Mouse (Mus musculus) hindbrain, embryonic 15.5 days (tissue): ENCODE results near the gene Ear1. TPM values are rescaled to one million over a fixed set of nuclear protein-coding genes. Genes with fewer than 3 reads are reported as not detected.
A peak's percentile ranks its signal among the peaks of the same experiment; 100 is the strongest.
"Not testable (repeated sequence)": the region's sequence is repeated elsewhere in the genome, so short reads cannot be mapped to it uniquely, and the experiment has no call there.

ENCODE experiments used
- ATAC-seq: fragments of 200-750 bp; cut with Nextera tagmentation; 2 replicates; pipeline ENCODE4 v1.8.0; 2017; ENCODE audit warnings: low read depth, moderate number of reproducible peaks, moderate TSS enrichment; ENCODE audit not compliant: low FRiP score
- H3K27ac ChIP-seq: fragments of 300-500 bp; sonication (generic); replicated peaks from 2 replicates; pipeline ENCODE4 v1.5.1; 2015; ENCODE audit warnings: mild to moderate bottlenecking, inconsistent platforms
- H3K27me3 ChIP-seq: fragments of 300-500 bp; sonication (generic); 2 replicates; pipeline ENCODE4 v1.6.1; 2015; ENCODE audit warnings: control low read depth, inconsistent platforms
- H3K36me3 ChIP-seq: fragments of 300-500 bp; sonication (generic); 2 replicates; pipeline ENCODE4 v1.6.1; 2015; ENCODE audit warnings: control low read depth, inconsistent platforms
- H3K4me1 ChIP-seq: fragments of 300-500 bp; sonication (generic); replicated peaks from 2 replicates; pipeline ENCODE4 v1.6.1; 2015; ENCODE audit warnings: control low read depth, inconsistent platforms
- H3K4me2 ChIP-seq: fragments of 300-500 bp; sonication (generic); 2 replicates; pipeline ENCODE4 v1.6.1; 2015; ENCODE audit warnings: moderate library complexity, mild to moderate bottlenecking, inconsistent platforms
- H3K4me3 ChIP-seq: fragments of 300-500 bp; sonication (generic); 2 replicates; pipeline ENCODE4 v1.5.1; 2015; ENCODE audit warnings: mild to moderate bottlenecking, inconsistent platforms
- H3K9ac ChIP-seq: fragments of 300-500 bp; sonication (generic); 2 replicates; pipeline ENCODE4 v1.6.1; 2015; ENCODE audit warnings: inconsistent platforms
- H3K9me3 ChIP-seq: fragments of 300-500 bp; sonication (generic); 2 replicates; pipeline ENCODE4 v1.6.1; 2016; ENCODE audit warnings: control low read depth, inconsistent platforms
- WGBS: fragments of 180-500 bp; shearing (Covaris S2); methylation state at CpG from one replicate; pipeline ENCODE4 v1.1.7; 2015; 5-methylcytosine and 5-hydroxymethylcytosine counted together
- polyA plus RNA-seq: library from polyadenylated mRNA; unstranded; fragments of >200 nt; fragmentation: Nextera tagmentation; extraction: Ambion mirVana; gene quantifications from 2 replicates; pipeline ENCODE4 v1.2.1, GENCODE M21; 2015

The Ear1 gene
- polyA plus RNA-seq = not detected in 2 replicates

- not testable (repeated sequence) for H3K4me2 ChIP-seq, ATAC-seq
- 89% methylated on average over 3 of the region's 3 CpGs for WGBS
These were observed at the start of gene Ear1 for GRCm38 (mm10) chr14:43875417-43875816. Gene Ear1, minus strand, starts transcription at chr14:43875517.

GRCm38 (mm10) chr14:43924688-43925403, 49.5 kb upstream of the Ear1 start, which contains the start of gene Gm8113:
Gene Gm8113, plus strand, starts transcription at chr14:43925390.
- Histone ChIP-seq H3K4me2 (peak within 1 kb of the TSS; percentile 54), H3K9ac (peak within 1 kb of the TSS; percentile 41), H3K4me3 (peak within 1 kb of the TSS; percentile 53), H3K27ac (peak within 1 kb of the TSS; percentile 84)
- H3K27me3 ChIP-seq, H3K4me1 ChIP-seq, H3K9me3 ChIP-seq, H3K36me3 ChIP-seq: not testable (repeated sequence)
- WGBS = 11% methylated on average over 10 of the region's 10 CpGs
- peak; percentile 97 for ATAC-seq

More at GRCm38 (mm10) chr14:43875417-43875816, at the start of gene Ear1:
- not testable (repeated sequence) for H3K27me3 ChIP-seq, H3K9me3 ChIP-seq, H3K9ac ChIP-seq, H3K4me3 ChIP-seq, H3K4me1 ChIP-seq, H3K27ac ChIP-seq, H3K36me3 ChIP-seq

GRCm38 (mm10) chr14:43923459-43923858, 48.1 kb upstream of the Ear1 start, which contains the start of gene Ear10:
Gene Ear10, minus strand, starts transcription at chr14:43923559.
- H3K9me3 ChIP-seq, H3K27ac ChIP-seq, ATAC-seq, H3K4me3 ChIP-seq, H3K4me2 ChIP-seq, H3K4me1 ChIP-seq, H3K27me3 ChIP-seq, H3K36me3 ChIP-seq, H3K9ac ChIP-seq: not testable (repeated sequence)
- WGBS = 90% methylated on average over 3 of the region's 3 CpGs

GRCm38 (mm10) chr14:43918214-43918613, 42.9 kb upstream of the Ear1 start:
- H3K9me3 ChIP-seq, H3K9ac ChIP-seq, H3K27ac ChIP-seq, H3K4me3 ChIP-seq, H3K36me3 ChIP-seq, H3K4me2 ChIP-seq, H3K27me3 ChIP-seq, H3K4me1 ChIP-seq, ATAC-seq: not testable (repeated sequence)

GRCm38 (mm10) chr14:43898577-43898976, 23.3 kb upstream of the Ear1 start:
- not testable (repeated sequence) for H3K36me3 ChIP-seq, ATAC-seq, H3K9ac ChIP-seq, H3K27ac ChIP-seq, H3K27me3 ChIP-seq, H3K9me3 ChIP-seq, H3K4me1 ChIP-seq, H3K4me2 ChIP-seq, H3K4me3 ChIP-seq
- WGBS = 92% methylated on average over 3 of the region's 3 CpGs

GRCm38 (mm10) chr14:43895357-43895756, 20.0 kb upstream of the Ear1 start:
- not testable (repeated sequence) for H3K27ac ChIP-seq, H3K9ac ChIP-seq, H3K4me3 ChIP-seq, H3K4me1 ChIP-seq, H3K27me3 ChIP-seq, H3K9me3 ChIP-seq, H3K36me3 ChIP-seq, H3K4me2 ChIP-seq, ATAC-seq
- 42% methylated on average over 2 of the region's 2 CpGs for WGBS

- H3K36me3 ChIP-seq, H3K4me1 ChIP-seq, H3K4me3 ChIP-seq, H3K27me3 ChIP-seq, H3K9me3 ChIP-seq, H3K27ac ChIP-seq, H3K4me2 ChIP-seq, ATAC-seq, H3K9ac ChIP-seq: not testable (repeated sequence)
- 86% methylated on average over 1 of the region's 1 CpGs for WGBS
These were observed 16.0 kb upstream of the Ear1 start for GRCm38 (mm10) chr14:43891288-43891687.

- not testable (repeated sequence) for H3K4me2 ChIP-seq, H3K9me3 ChIP-seq, H3K27ac ChIP-seq, H3K36me3 ChIP-seq, H3K4me1 ChIP-seq, H3K4me3 ChIP-seq, ATAC-seq, H3K27me3 ChIP-seq, H3K9ac ChIP-seq
- 64% methylated on average over 1 of the region's 1 CpGs for WGBS
These were observed 10.9 kb upstream of the Ear1 start for GRCm38 (mm10) chr14:43886235-43886634.

GRCm38 (mm10) chr14:43879966-43880545, 4.7 kb upstream of the Ear1 start:
- 95% methylated on average over 5 of the region's 5 CpGs for WGBS
- not testable (repeated sequence) for H3K9ac ChIP-seq, H3K27ac ChIP-seq, H3K27me3 ChIP-seq, H3K4me3 ChIP-seq, ATAC-seq, H3K36me3 ChIP-seq, H3K4me2 ChIP-seq, H3K9me3 ChIP-seq, H3K4me1 ChIP-seq

- ATAC-seq, H3K4me3 ChIP-seq, H3K36me3 ChIP-seq, H3K4me2 ChIP-seq, H3K27ac ChIP-seq, H3K4me1 ChIP-seq, H3K9me3 ChIP-seq, H3K9ac ChIP-seq, H3K27me3 ChIP-seq: not testable (repeated sequence)
- WGBS = 71% methylated on average over 1 of the region's 2 CpGs
These were observed 2.5 kb upstream of the Ear1 start for GRCm38 (mm10) chr14:43877789-43878188.

- ATAC-seq = not testable (repeated sequence)
These were observed 455 bp downstream of the Ear1 start for GRCm38 (mm10) chr14:43874862-43875261.

GRCm38 (mm10) chr14:43860522-43860921, 14.8 kb downstream of the Ear1 start:
- ATAC-seq = peak; percentile 48; the same call in 1 of the 2 replicates
- not testable (repeated sequence) for H3K9ac ChIP-seq, H3K27me3 ChIP-seq, H3K36me3 ChIP-seq, H3K4me3 ChIP-seq, H3K27ac ChIP-seq, H3K4me2 ChIP-seq, H3K4me1 ChIP-seq, H3K9me3 ChIP-seq
- WGBS = 23% methylated on average over 2 of the region's 2 CpGs

More at GRCm38 (mm10) chr14:43874862-43875261, 455 bp downstream of the Ear1 start:
- H3K27me3 ChIP-seq, H3K4me1 ChIP-seq, H3K36me3 ChIP-seq, H3K4me2 ChIP-seq, H3K4me3 ChIP-seq, H3K27ac ChIP-seq, H3K9ac ChIP-seq, H3K9me3 ChIP-seq: not testable (repeated sequence)
- WGBS = 91% methylated on average over 3 of the region's 3 CpGs
